Mouse (Mus musculus): ENCODE results near the gene Gpr35. TPM values are rescaled to one million over a fixed set of nuclear protein-coding genes. Genes with fewer than 3 reads are reported as not detected.

Gpr35 gene
- polyA plus RNA-seq, 1 experiment from 2014 or later: 0.08 TPM

GRCm38 (mm10) chr1:92911721-92912138, 38.9 kb upstream of the Gpr35 start:
- ATAC-seq (ENCODE audit: insufficient number of reproducible peaks, insufficient read depth, low FRiP score, low TSS enrichment, low read depth): no peak
- H3K9me3 ChIP-seq: no peaks in the 10 kb centered on the region
- peaks cover 37% of the 10 kb centered on the region for H3K4me1 ChIP-seq (replicated peaks)
- H3K36me3 ChIP-seq: peaks cover 29% of the 10 kb centered on the region
- no peaks in the 10 kb centered on the region for H3K27me3 ChIP-seq
- peak overlapping the region; percentile 93 for H3K4me2 ChIP-seq
- peak overlapping the region; percentile 86 for H3K4me3 ChIP-seq (replicated peaks)
- H3K9ac ChIP-seq (replicated peaks): peak overlapping the region; percentile 88
- peak overlapping the region; percentile 23; the same call in 1 of the 2 replicates for H3K27ac ChIP-seq
- WGBS: 44% methylated on average over 8 of the region's 8 CpGs

GRCm38 (mm10) chr1:92912286-92912685, 38.4 kb upstream of the Gpr35 start:
- peak overlapping the region; percentile 86 for H3K4me3 ChIP-seq (replicated peaks)
- no peak for ATAC-seq (ENCODE audit: insufficient number of reproducible peaks, insufficient read depth, low FRiP score, low TSS enrichment, low read depth)
- H3K4me1 ChIP-seq (replicated peaks): peaks cover 37% of the 10 kb centered on the region
- peaks cover 35% of the 10 kb centered on the region for H3K36me3 ChIP-seq
- no peaks in the 10 kb centered on the region for H3K9me3 ChIP-seq
- H3K4me2 ChIP-seq: peak overlapping the region; percentile 93
- WGBS: 54% methylated on average over 1 of the region's 1 CpGs
- H3K27ac ChIP-seq: peak overlapping the region; percentile 23; the same call in 1 of the 2 replicates
- H3K27me3 ChIP-seq: no peaks in the 10 kb centered on the region
- H3K9ac ChIP-seq (replicated peaks): peak overlapping the region; percentile 88

DNA sequence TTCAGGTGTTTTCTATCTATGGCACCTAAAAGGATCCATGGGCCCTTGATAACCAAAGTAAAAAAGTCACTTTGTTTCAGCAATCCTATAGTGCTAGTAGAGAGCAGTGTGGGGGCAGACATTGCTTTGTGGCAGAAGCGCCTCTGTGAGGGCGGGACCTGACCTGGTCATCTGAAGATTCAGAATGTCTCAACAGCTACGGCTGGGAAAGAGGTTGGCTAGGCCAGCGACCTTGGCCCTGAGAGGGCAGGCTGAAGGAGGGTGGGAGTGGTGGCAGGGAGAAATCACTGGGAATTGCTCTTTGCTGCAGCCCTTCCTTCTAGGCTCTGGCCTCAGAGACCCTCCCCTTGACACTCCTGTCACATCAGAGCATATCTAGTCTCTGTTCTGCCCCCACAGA, 36.4 kb upstream of the Gpr35 start:
- Histone ChIP-seq H3K9me3 (no peaks in the 10 kb centered on the region), H3K4me2 (no peak overlapping the region), H3K4me1 (replicated peaks) (peaks cover 30% of the 10 kb centered on the region), H3K27me3 (no peaks in the 10 kb centered on the region), H3K9ac (replicated peaks) (no peak overlapping the region), H3K27ac (no peak overlapping the region), H3K4me3 (replicated peaks) (no peak overlapping the region), H3K36me3 (peaks cover 54% of the 10 kb centered on the region)
- ATAC-seq (ENCODE audit: insufficient number of reproducible peaks, insufficient read depth, low FRiP score, low TSS enrichment, low read depth): no peak
- 83% methylated on average over 4 of the region's 4 CpGs for WGBS

- no peaks in the 10 kb centered on the region for H3K27me3 ChIP-seq
- H3K27ac ChIP-seq: no peak overlapping the region
- peaks cover 62% of the 10 kb centered on the region for H3K36me3 ChIP-seq
- H3K4me3 ChIP-seq (replicated peaks): no peak overlapping the region
- 93% methylated on average over 11 of the region's 11 CpGs for WGBS
- no peak overlapping the region for H3K4me2 ChIP-seq
- no peak for ATAC-seq (ENCODE audit: insufficient number of reproducible peaks, insufficient read depth, low FRiP score, low TSS enrichment, low read depth)
- H3K9ac ChIP-seq (replicated peaks): no peak overlapping the region
- no peaks in the 10 kb centered on the region for H3K9me3 ChIP-seq
- peaks cover 23% of the 10 kb centered on the region for H3K4me1 ChIP-seq (replicated peaks)
These were observed 35.7 kb upstream of the Gpr35 start for GRCm38 (mm10) chr1:92914993-92915392.

GRCm38 (mm10) chr1:92916725-92917124, 33.9 kb upstream of the Gpr35 start:
- peaks cover 75% of the 10 kb centered on the region for H3K36me3 ChIP-seq
- no peak overlapping the region for H3K27ac ChIP-seq
- no peaks in the 10 kb centered on the region for H3K27me3 ChIP-seq
- no peak overlapping the region for H3K4me2 ChIP-seq
- ATAC-seq (ENCODE audit: insufficient number of reproducible peaks, insufficient read depth, low FRiP score, low TSS enrichment, low read depth): no peak
- peaks cover 13% of the 10 kb centered on the region for H3K4me1 ChIP-seq (replicated peaks)
- no peak overlapping the region for H3K9ac ChIP-seq (replicated peaks)
- 94% methylated on average over 9 of the region's 9 CpGs for WGBS
- H3K9me3 ChIP-seq: no peaks in the 10 kb centered on the region
- H3K4me3 ChIP-seq (replicated peaks): no peak overlapping the region

DNA sequence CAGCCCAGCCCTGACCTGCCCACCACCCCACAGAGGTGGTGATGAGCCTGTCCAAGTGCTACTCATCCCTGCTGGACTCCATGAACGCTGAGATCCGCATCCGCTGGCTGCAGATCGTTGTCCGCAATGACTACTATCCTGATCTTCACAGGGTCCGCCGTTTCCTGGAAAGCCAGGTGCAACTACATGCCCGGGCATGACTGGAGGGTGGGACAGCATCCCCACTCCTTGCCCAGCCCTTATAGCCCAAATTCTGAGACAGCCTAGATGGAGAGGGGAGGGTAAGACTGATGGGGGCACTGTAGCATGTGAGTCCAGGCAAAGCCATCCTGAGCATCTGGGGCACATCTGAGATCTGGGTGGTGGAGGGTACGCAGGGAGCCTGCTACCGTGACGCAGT, 31.5 kb upstream of the Gpr35 start:
- Histone ChIP-seq H3K4me3 (replicated peaks) (no peak overlapping the region), H3K27me3 (no peaks in the 10 kb centered on the region), H3K9me3 (no peaks in the 10 kb centered on the region), H3K36me3 (peaks cover 71% of the 10 kb centered on the region), H3K27ac (no peak overlapping the region), H3K4me2 (no peak overlapping the region), H3K9ac (replicated peaks) (no peak overlapping the region), H3K4me1 (replicated peaks) (no peaks in the 10 kb centered on the region)
- no peak for ATAC-seq (ENCODE audit: insufficient number of reproducible peaks, insufficient read depth, low FRiP score, low TSS enrichment, low read depth)
- 95% methylated on average over 11 of the region's 11 CpGs for WGBS

GRCm38 (mm10) chr1:92919775-92920174, 30.9 kb upstream of the Gpr35 start:
- no peak overlapping the region for H3K4me3 ChIP-seq (replicated peaks)
- H3K9me3 ChIP-seq: no peaks in the 10 kb centered on the region
- 90% methylated on average over 12 of the region's 12 CpGs for WGBS
- ATAC-seq (ENCODE audit: insufficient number of reproducible peaks, insufficient read depth, low FRiP score, low TSS enrichment, low read depth): no peak
- no peaks in the 10 kb centered on the region for H3K27me3 ChIP-seq
- H3K36me3 ChIP-seq: peaks cover 65% of the 10 kb centered on the region
- H3K4me2 ChIP-seq: no peak overlapping the region
- H3K4me1 ChIP-seq (replicated peaks): no peaks in the 10 kb centered on the region
- no peak overlapping the region for H3K9ac ChIP-seq (replicated peaks)
- H3K27ac ChIP-seq: no peak overlapping the region

GRCm38 (mm10) chr1:92920474-92921200, 30.0 kb upstream of the Gpr35 start:
- WGBS: 89% methylated on average over 7 of the region's 7 CpGs
- H3K36me3 ChIP-seq: peaks cover 57% of the 10 kb centered on the region
- no peak for ATAC-seq (ENCODE audit: insufficient number of reproducible peaks, insufficient read depth, low FRiP score, low TSS enrichment, low read depth)

GRCm38 (mm10) chr1:92921496-92921895, 29.2 kb upstream of the Gpr35 start:
- ATAC-seq (ENCODE audit: insufficient number of reproducible peaks, insufficient read depth, low FRiP score, low TSS enrichment, low read depth): no peak
- H3K36me3 ChIP-seq: peaks cover 48% of the 10 kb centered on the region
- WGBS: 89% methylated on average over 4 of the region's 4 CpGs
- no peak overlapping the region for H3K4me2 ChIP-seq
- H3K27ac ChIP-seq: no peak overlapping the region
- H3K27me3 ChIP-seq: no peaks in the 10 kb centered on the region
- H3K4me1 ChIP-seq (replicated peaks): no peaks in the 10 kb centered on the region
- H3K9ac ChIP-seq (replicated peaks): no peak overlapping the region
- H3K9me3 ChIP-seq: no peaks in the 10 kb centered on the region
- no peak overlapping the region for H3K4me3 ChIP-seq (replicated peaks)

More at GRCm38 (mm10) chr1:92920474-92921200, 30.0 kb upstream of the Gpr35 start:
- no peak overlapping the region for H3K27ac ChIP-seq
- no peak overlapping the region for H3K9ac ChIP-seq (replicated peaks)
- no peaks in the 10 kb centered on the region for H3K27me3 ChIP-seq
- no peaks in the 10 kb centered on the region for H3K9me3 ChIP-seq
- no peak overlapping the region for H3K4me2 ChIP-seq
- no peaks in the 10 kb centered on the region for H3K4me1 ChIP-seq (replicated peaks)
- H3K4me3 ChIP-seq (replicated peaks): no peak overlapping the region

DNA sequence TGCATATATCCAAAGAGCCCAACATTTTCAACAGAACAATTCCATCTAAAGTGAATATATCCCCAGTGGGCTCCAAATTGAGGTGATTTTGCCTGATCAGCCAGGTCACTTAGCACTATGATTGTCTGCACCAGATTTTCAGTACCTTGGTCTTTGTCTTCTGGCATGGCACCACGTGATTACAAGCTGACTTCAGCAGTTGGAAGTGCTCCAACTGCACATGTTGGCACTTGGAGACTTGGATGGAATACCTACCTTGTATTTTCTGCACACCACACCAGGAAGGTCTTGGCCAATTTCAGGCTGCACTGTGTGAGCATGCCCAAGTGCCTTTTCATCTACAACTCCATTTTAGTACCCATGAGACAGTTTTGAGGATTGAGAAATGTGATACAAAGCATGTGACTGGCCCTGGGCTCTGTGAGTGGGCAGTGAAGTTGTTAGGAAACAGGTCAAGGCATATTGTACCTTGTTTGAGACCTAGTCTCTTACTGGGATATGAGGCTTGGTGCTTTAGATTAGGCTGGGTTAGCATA, 20.4 kb upstream of the Gpr35 start:
- no peak overlapping the region for H3K4me3 ChIP-seq (replicated peaks)
- peaks cover 6% of the 10 kb centered on the region; the same call in 1 of the 2 replicates for H3K9me3 ChIP-seq
- H3K27me3 ChIP-seq: no peaks in the 10 kb centered on the region
- no peak overlapping the region for H3K27ac ChIP-seq
- H3K9ac ChIP-seq (replicated peaks): no peak overlapping the region
- H3K4me2 ChIP-seq: no peak overlapping the region
- H3K4me1 ChIP-seq (replicated peaks): peaks cover 9% of the 10 kb centered on the region
- WGBS: 31% methylated on average over 1 of the region's 1 CpGs
- ATAC-seq (ENCODE audit: insufficient number of reproducible peaks, insufficient read depth, low FRiP score, low TSS enrichment, low read depth): no peak
- no peaks in the 10 kb centered on the region for H3K36me3 ChIP-seq

- WGBS: 71% methylated on average over 4 of the region's 4 CpGs
- peak overlapping the region; percentile 78 for H3K4me3 ChIP-seq (replicated peaks)
- peak overlapping the region; percentile 95 for H3K27ac ChIP-seq
- H3K9ac ChIP-seq (replicated peaks): peak overlapping the region; percentile 71
- H3K4me2 ChIP-seq: peak overlapping the region; percentile 82
- peaks cover 11% of the 10 kb centered on the region for H3K36me3 ChIP-seq
- H3K9me3 ChIP-seq: peaks cover 6% of the 10 kb centered on the region; the same call in 1 of the 2 replicates
- H3K27me3 ChIP-seq: no peaks in the 10 kb centered on the region
- H3K4me1 ChIP-seq (replicated peaks): peaks cover 20% of the 10 kb centered on the region
- ATAC-seq (ENCODE audit: insufficient number of reproducible peaks, insufficient read depth, low FRiP score, low TSS enrichment, low read depth): no peak
These were observed 17.1 kb upstream of the Gpr35 start for GRCm38 (mm10) chr1:92933611-92934010.
